Mouse (Mus musculus): ENCODE data around the gene Rbp2.

DNA sequence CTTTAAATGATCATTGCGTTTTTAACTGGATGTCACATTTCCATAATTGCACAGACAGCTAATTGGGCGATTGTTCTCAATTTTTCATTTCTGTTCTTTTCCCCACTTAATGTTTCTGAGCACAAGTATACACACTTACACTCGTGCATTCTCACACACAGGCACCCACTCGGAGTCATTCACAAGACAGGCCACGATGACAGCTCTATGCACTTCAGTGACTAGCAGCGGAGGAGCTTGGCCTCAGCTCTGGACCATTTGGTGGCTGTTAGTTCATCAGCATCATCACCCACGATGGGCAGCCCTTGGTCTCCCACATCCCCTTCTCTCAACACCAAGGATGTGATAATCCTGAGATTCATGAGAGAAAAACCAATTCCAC is 39.6 kb downstream of the Rbp2 start:
- TF ChIP-seq CTCF (IDR thresholded peaks at IDR 0.05; ENCODE audit: low read depth) (no peak), EP300 (optimal IDR thresholded peaks at IDR 0.05) (no peak)
